Comparison of ENCODE assay signal across 10 mouse cellular contexts in the genomic region with DNA sequence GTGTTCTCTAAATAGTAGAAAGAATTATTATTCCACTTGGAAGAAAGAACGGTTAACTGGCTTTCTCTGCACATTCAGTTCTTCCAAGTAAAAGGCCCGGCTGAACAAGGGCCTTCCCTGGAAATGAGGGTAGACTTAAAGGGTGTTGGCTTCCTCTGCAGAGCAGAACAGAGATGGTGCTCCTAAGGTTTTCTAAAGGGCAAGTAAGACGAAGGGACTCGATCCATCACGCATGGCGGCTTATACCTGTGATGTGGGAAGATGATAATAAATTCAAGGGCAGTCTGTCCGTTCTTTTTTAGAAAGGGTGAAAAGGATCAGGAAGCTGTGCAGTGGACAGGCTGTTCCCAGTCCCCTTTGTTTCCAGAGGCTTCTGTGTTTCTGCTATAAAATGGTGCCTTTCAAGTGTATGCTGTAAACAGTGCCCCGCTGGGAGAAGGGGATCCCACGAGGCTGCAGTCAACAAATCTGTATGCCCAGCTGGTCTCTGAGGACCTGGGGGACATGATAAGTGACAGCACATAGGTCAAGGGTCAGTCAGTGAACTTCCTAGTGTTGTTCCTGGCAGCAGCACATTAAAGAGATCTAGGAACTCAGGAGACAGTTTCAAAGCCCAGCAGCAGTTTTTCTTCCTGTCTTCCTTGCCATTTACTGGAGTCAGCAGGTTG. TPM values are rescaled to one million over a fixed set of nuclear protein-coding genes. Genes with fewer than 3 reads are reported as not detected.
A peak's percentile ranks its signal among the peaks of the same experiment; 100 is the strongest.
DNase-seq lines count a peak whose midpoint lies in the region; ATAC-seq and TF ChIP-seq lines count a peak whose summit lies in the region.
"Had no signal": no experiment of that assay in that cellular context is flagged by ENCODE, and none has a peak within 500 bp of the region (broad histone marks: within the 10 kb centered on the region; RNA-seq: fewer than 3 reads in every experiment).

No protein-coding gene starts in this region.

- no peak for TF ChIP-seq CTCF in brain, embryonic 14.5 days (IDR thresholded peaks at IDR 0.05; ENCODE audit: borderline replicate concordance, extremely low read depth, insufficient read depth, insufficient read length)
- no peak for TF ChIP-seq CTCF in liver, postnatal 0 days (IDR thresholded peaks at IDR 0.05; ENCODE audit: low read depth)

- peak; percentile 97 for DNase-seq in heart, adult 11 months
- no peak for DNase-seq in heart, postnatal 4 days
- peak; percentile 58 for DNase-seq in brain, embryonic 14.5 days (ENCODE audit: low read depth)
- DNase-seq in liver, postnatal 0 days: peak; percentile 29
- no peak for DNase-seq in cerebellum, adult 8-10 months
- no peak for DNase-seq in thymus, postnatal 14 days

- no peak overlapping the region for H3K27ac ChIP-seq in hindbrain, embryonic 16.5 days (ENCODE audit: low read depth, low read length)
- peak overlapping the region; percentile 97 for H3K27ac ChIP-seq in liver, postnatal 0 days (ENCODE audit: low read depth)
- H3K27ac ChIP-seq: embryonic facial prominence, embryonic 15.5 days; limb, embryonic 12.5 days had no signal

- TF ChIP-seq POLR2A in brain, embryonic 14.5 days (IDR thresholded peaks at IDR 0.05; ENCODE audit: borderline replicate concordance, extremely low read depth, insufficient read depth, insufficient read length, poor library complexity, severe bottlenecking): no peak

- no peaks in the 10 kb centered on the region for H3K4me1 ChIP-seq in hindbrain, embryonic 16.5 days (ENCODE audit: control insufficient read depth, insufficient read depth, low read depth, low read length)
- peaks cover 53% of the 10 kb centered on the region for H3K4me1 ChIP-seq in liver, postnatal 0 days (ENCODE audit: insufficient read depth)

- H3K27me3 ChIP-seq in hindbrain, embryonic 16.5 days (replicated peaks; ENCODE audit: control insufficient read depth, insufficient read depth, low read length): no peaks in the 10 kb centered on the region
- no peaks in the 10 kb centered on the region for H3K27me3 ChIP-seq in liver, postnatal 0 days (ENCODE audit: insufficient read depth, low read length)
- H3K27me3 ChIP-seq: embryonic facial prominence, embryonic 15.5 days; limb, embryonic 12.5 days had no signal

- WGBS in hindbrain, embryonic 16.5 days: 17% methylated on average over 9 of the region's 9 CpGs
- 56% methylated on average over 9 of the region's 9 CpGs for WGBS in liver, postnatal 0 days (ENCODE audit: insufficient replicate concordance)

- no peaks in the 10 kb centered on the region for H3K36me3 ChIP-seq in hindbrain, embryonic 16.5 days (ENCODE audit: control insufficient read depth, insufficient read depth, low read length)
- no peaks in the 10 kb centered on the region for H3K36me3 ChIP-seq in liver, postnatal 0 days (replicated peaks; ENCODE audit: insufficient read depth, low read length)
- H3K36me3 ChIP-seq: embryonic facial prominence, embryonic 15.5 days; limb, embryonic 12.5 days had no signal

- no peak overlapping the region for H3K4me3 ChIP-seq in hindbrain, embryonic 16.5 days (ENCODE audit: low read length)
- H3K4me3 ChIP-seq in liver, postnatal 0 days (ENCODE audit: low read depth, low read length): no peak overlapping the region
- H3K4me3 ChIP-seq: embryonic facial prominence, embryonic 15.5 days; limb, embryonic 12.5 days had no signal

- ATAC-seq in hindbrain, embryonic 16.5 days: peak; percentile 90
- no peak for ATAC-seq in liver, postnatal 0 days
- no peak for ATAC-seq in megakaryocyte progenitor cell, adult 5-6 weeks (replicated peaks; ENCODE audit: poor library complexity)

- TF ChIP-seq EP300 in liver, postnatal 0 days (IDR thresholded peaks at IDR 0.05; ENCODE audit: low read depth): peak; percentile 23; the same call in 1 of the 2 replicates

- H3K4me2 ChIP-seq in hindbrain, embryonic 16.5 days (ENCODE audit: low read length): no peak overlapping the region
- no peak overlapping the region for H3K4me2 ChIP-seq in liver, postnatal 0 days (ENCODE audit: low read depth, low read length)
- H3K4me2 ChIP-seq: embryonic facial prominence, embryonic 15.5 days; limb, embryonic 12.5 days had no signal

- H3K9ac ChIP-seq in hindbrain, embryonic 16.5 days (ENCODE audit: low read depth, low read length): no peak overlapping the region
- no peak overlapping the region for H3K9ac ChIP-seq in liver, postnatal 0 days (replicated peaks)
- H3K9ac ChIP-seq: embryonic facial prominence, embryonic 15.5 days; limb, embryonic 12.5 days had no signal

- H3K9me3 ChIP-seq in hindbrain, embryonic 16.5 days (ENCODE audit: control insufficient read depth, low read length): no peaks in the 10 kb centered on the region
- no peaks in the 10 kb centered on the region for H3K9me3 ChIP-seq in liver, postnatal 0 days (ENCODE audit: low read length)
- H3K9me3 ChIP-seq: embryonic facial prominence, embryonic 15.5 days; limb, embryonic 12.5 days had no signal

RNA-seq across cellular contexts. Expression of a gene that starts 36.0 kb away (rescaled TPM):
- 100 to 1,000 TPM; 162 to 179 TPM for total RNA-seq in heart, postnatal 4 days (2021)
- 53.0 and 95.9 TPM in 2 replicates for polyA plus RNA-seq in brain, embryonic 14.5 days (2012; rRNA removed)
- 148 and 166 TPM in 2 replicates for polyA plus RNA-seq in hindbrain, embryonic 16.5 days (2015; fragmentation: Nextera tagmentation; extraction: Ambion mirVana)
- polyA plus RNA-seq in liver, postnatal 0 days (2015; fragmentation: Nextera tagmentation; extraction: Ambion mirVana): 4,176 and 4,221 TPM in 2 replicates
- 106 and 110 TPM in 2 replicates for total RNA-seq in megakaryocyte progenitor cell, adult 5-6 weeks (2015)
- total RNA-seq in megakaryocyte progenitor cell, adult 5-6 weeks (2017): 55.3 and 56.5 TPM in 2 replicates

Comparison
In these comparisons a context has a peak if more than half of its experiments do, and no peak if none do; other contexts are left out.
1. DNase-seq: peak in heart, adult 11 months (single experiment), brain, embryonic 14.5 days (single experiment) and liver, postnatal 0 days (single experiment); none in heart, postnatal 4 days (single experiment), cerebellum, adult 8-10 months (single experiment) and thymus, postnatal 14 days (single experiment).
2. RNA of a gene that starts 36.0 kb away (polyA plus RNA-seq): 4,176 to 4,221 TPM in liver, postnatal 0 days; 148 to 166 TPM in hindbrain, embryonic 16.5 days and 53.0 to 95.9 TPM in brain, embryonic 14.5 days; every median in the first group is over 10 times any median in the second.